Comparison of ENCODE assay signal across 8 mouse cellular contexts in the genomic region with DNA sequence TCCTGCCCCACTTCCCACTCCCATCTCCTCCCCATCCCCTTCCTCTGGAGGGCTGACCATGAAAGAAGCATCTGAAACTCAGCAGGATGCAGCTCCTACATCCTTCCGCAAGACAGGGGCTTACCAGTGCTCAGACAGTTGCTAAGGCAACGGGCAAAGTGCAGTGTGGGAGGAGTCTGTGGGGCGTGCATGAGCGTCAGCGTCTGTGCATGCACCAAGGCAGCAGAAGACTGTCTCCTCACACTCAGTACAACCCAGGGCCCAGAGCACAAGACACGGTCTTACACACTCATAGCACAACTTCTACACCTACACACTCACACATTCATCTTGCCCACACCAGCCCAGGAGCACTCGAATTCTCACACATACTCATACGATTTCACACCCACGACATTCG.
DNase-seq lines count a peak whose midpoint lies in the region; ATAC-seq lines count a peak whose summit lies in the region.

No protein-coding gene starts in this region.

- H3K36me3 ChIP-seq in forebrain, embryonic 12.5 days (replicated peaks), result no peaks in the 10 kb centered on the region
- H3K36me3 ChIP-seq in liver, embryonic 13.5 days, result no peaks in the 10 kb centered on the region

- H3K27ac ChIP-seq in forebrain, embryonic 12.5 days, result peak overlapping the region; percentile 59; the same call in 1 of the 2 replicates
- H3K27ac ChIP-seq in liver, embryonic 13.5 days, result no peak overlapping the region

- H3K27me3 ChIP-seq in forebrain, embryonic 12.5 days, result peaks cover 41% of the 10 kb centered on the region; the same call in 1 of the 2 replicates
- peaks cover 9% of the 10 kb centered on the region; the same call in 1 of the 2 replicates for H3K27me3 ChIP-seq in liver, embryonic 13.5 days

- H3K9ac ChIP-seq in forebrain, embryonic 12.5 days, result 0 out of 2 replicates have a peak overlapping the region, but pooled peaks have one; percentile 21
- no peak overlapping the region for H3K9ac ChIP-seq in liver, embryonic 13.5 days

- DNase-seq in spleen, postnatal 36 days (ENCODE audit: low spot score in 2 of 2), result peak; percentile 13 to 16
- no peak for DNase-seq in spleen, adult 12 weeks (ENCODE audit: low spot score)
- DNase-seq in kidney, adult 11 months, result peak; percentile 33
- DNase-seq in liver, embryonic 13.5 days, result no peak
- peak; percentile 58 for DNase-seq in right cerebral cortex, postnatal 25 days
- no peak for DNase-seq in cerebellum, adult 18-20 months
- DNase-seq in ovary, adult 18-20 months (ENCODE audit: low spot score), result no peak

- 34% methylated on average over 10 of the region's 10 CpGs for WGBS in forebrain, embryonic 12.5 days
- 31% methylated on average over 10 of the region's 10 CpGs for WGBS in liver, embryonic 13.5 days (ENCODE audit: insufficient replicate concordance)

- no peak overlapping the region for H3K4me3 ChIP-seq in forebrain, embryonic 12.5 days (replicated peaks)
- H3K4me3 ChIP-seq in liver, embryonic 13.5 days (replicated peaks), result no peak overlapping the region

- no peaks in the 10 kb centered on the region for H3K9me3 ChIP-seq in forebrain, embryonic 12.5 days
- no peaks in the 10 kb centered on the region for H3K9me3 ChIP-seq in liver, embryonic 13.5 days (replicated peaks)

- peak; percentile 92 for ATAC-seq in forebrain, embryonic 12.5 days (ENCODE audit: low FRiP score)
- ATAC-seq in liver, embryonic 13.5 days (ENCODE audit: low read depth), result 0 out of 2 replicates have a peak, but pooled peaks have one; percentile 34

- peaks cover 33% of the 10 kb centered on the region for H3K4me1 ChIP-seq in forebrain, embryonic 12.5 days
- no peaks in the 10 kb centered on the region for H3K4me1 ChIP-seq in liver, embryonic 13.5 days (replicated peaks)

- peak overlapping the region; percentile 26 for H3K4me2 ChIP-seq in forebrain, embryonic 12.5 days
- no peak overlapping the region for H3K4me2 ChIP-seq in liver, embryonic 13.5 days

Comparison
In these comparisons a context has a peak if more than half of its experiments do, and no peak if none do; other contexts are left out.
1. DNase-seq: peak in spleen, postnatal 36 days (2 of 2), kidney, adult 11 months (single experiment) and right cerebral cortex, postnatal 25 days (single experiment); none in spleen, adult 12 weeks (single experiment), liver, embryonic 13.5 days (single experiment), cerebellum, adult 18-20 months (0 of 2) and ovary, adult 18-20 months (single experiment).